Mouse (Mus musculus) testis, adult 2 months (tissue): Measurements from ENCODE around the gene Kndc1.

Experiments used
- CTCF ChIP-seq: fragments of 200-500 bp; IDR thresholded peaks from 2 replicates; pipeline ENCODE4 v1.5.1; 2012; ENCODE audit warnings: low read depth, mild to moderate bottlenecking, inconsistent platforms, low read length, moderate library complexity; ENCODE audit not compliant: control insufficient read depth, insufficient read depth, insufficient replicate concordance
- POLR2A ChIP-seq: fragments of 200-500 bp; IDR thresholded peaks from 2 replicates; pipeline ENCODE4 v1.6.1; 2012; ENCODE audit warnings: low read depth, mild to moderate bottlenecking, inconsistent platforms, low read length, moderate library complexity; ENCODE audit not compliant: control insufficient read depth

DNA sequence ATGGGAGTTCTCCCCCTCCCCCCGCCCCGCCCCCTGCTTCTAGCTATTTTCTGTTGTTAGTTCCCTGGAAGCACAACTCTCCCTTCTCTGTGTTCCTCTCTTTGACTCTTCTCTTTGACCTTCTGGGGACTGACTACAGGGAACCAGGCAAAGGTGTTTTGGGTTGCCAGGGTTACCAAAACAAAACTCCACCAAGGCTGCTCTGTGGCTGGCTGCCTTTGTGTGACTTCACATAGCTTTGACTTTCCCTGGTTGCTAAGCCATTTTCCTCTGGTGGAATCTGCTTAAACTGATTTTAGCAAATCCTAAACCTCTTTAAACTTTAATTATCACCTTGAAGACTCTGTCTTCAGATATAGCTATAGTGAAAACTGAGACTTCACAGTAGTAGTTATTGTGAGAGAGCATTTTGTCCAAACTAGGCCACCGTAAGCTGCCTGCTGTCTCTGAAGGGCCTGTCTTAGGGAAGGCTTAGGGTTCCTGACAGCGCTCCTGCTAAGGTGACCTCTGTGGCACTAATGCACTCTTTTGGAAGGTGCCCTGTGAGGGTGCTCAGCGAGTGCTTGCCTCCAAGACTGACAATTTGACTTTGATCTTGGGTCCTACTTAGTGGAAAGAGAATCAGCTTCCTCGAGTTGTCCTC is 57.6 kb downstream of the Kndc1 start:
- no peak for TF ChIP-seq CTCF
- no peak for TF ChIP-seq POLR2A
